Mouse (Mus musculus): Measurements from ENCODE around the gene Gm11938. TPM values are rescaled to one million over a fixed set of nuclear protein-coding genes. Genes with fewer than 3 reads are reported as not detected.
"Not testable (repeated sequence)": the region's sequence is repeated elsewhere in the genome, so short reads cannot be mapped to it uniquely, and the experiment has no call there.

Gm11938 gene
- polyA plus RNA-seq (2015; fragmentation: Nextera tagmentation; extraction: Ambion mirVana), result not detected in 2 replicates

DNA sequence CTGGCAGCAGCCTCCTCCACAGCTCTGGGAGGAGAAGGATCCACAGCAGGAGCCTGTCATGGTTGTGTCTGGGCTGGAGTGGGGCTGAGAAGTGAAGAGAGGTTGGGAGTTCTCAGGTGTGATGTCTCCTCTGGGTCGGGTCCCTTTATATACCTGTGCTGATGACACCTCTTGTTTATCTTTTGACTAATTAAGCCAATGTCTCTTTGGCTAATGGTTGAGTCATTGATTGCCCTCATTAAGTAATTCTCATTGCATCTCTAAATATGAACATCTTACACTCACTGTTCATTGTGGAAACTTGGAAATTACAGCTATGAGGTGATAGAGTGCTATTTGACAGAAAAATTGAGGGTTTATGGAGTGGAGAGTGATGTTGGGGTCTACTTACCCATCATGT lies at the start of gene Gm11938:
Gene Gm11938 (minus strand): TSS at position 101 of the 400 bp plus-strand sequence.
- not testable (repeated sequence) for DNase-seq (ENCODE audit: low spot score)

- no peak for DNase-seq (ENCODE audit: low spot score)
Measured at GRCm38 (mm10) chr11:99650136-99650535, 47.0 kb upstream of the Gm11938 start, which contains the start of gene Gm11555. Gm11555 (minus strand) TSS chr11:99650236.

DNA sequence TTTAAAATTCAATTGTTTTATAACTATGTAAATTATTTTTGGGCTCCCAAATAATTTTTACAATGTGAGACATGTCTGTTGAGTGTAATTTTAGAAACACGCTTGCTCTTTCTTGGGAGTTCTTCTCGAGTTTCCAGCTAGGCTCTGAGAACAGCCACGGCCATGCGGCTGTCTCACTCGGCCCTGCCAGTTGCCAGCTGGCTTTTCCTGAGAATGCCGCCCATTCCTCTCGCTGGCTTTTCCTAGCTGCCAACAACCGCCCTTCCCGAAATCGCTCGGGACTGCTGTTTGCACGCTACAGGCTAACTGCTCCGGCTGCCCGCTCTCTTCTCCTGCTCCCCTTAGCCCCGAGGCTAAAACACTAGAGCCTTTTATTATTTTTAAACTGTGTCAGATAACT lies 43.3 kb upstream of the Gm11938 start:
- no peak for DNase-seq (ENCODE audit: low spot score)

DNA sequence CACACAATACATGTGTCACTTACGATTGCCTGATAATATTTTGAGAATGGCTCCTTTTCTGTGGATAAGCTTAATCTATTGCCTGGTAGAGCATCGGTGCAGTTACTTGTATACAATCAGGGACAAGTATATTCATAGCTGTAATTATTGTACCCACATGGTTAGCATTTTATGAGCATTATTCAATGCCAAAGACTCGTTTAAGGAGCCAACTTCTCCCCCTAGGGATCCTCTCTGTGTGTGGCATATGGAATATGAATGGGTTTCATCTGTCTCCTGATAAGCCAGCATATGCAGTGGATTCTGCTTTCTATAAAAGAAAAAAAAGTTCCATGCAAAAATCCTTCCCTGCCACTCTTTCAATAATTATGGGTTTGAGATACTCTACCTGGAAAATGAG lies 41.2 kb upstream of the Gm11938 start:
- DNase-seq (ENCODE audit: low spot score), result no peak

DNA sequence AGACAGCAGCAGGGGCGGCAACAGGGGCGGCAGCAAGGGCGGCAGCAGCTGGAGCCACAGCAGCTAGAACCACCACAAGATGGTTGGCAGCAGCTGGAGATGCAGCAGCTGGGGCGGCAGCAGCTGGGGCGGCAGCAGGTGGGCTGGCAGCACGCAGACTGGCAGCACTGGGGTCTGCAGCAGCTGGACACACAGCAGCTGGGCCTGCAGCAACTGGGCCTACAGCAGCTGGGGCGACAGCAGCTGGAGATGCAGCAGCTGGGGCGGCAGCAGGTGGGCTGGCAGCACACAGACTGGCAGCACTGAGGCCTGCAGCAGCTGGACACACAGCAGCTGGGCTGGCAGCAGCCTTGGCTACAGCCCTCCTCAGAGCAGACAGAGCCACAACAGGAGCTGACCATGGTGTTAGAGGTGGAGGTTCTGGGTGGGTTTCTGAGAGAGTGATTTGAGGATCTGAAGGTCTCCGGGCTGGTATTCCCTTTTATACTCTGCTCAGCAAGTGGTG lies 40.6 kb upstream of the Gm11938 start, which contains the start of gene Krtap4-7:
Gene Krtap4-7 (minus strand): TSS at position 455 of the 505 bp plus-strand sequence.
- not testable (repeated sequence) for DNase-seq (ENCODE audit: low spot score)

GRCm38 (mm10) chr11:99640926-99641325 lies 37.8 kb upstream of the Gm11938 start:
- no peak for DNase-seq (ENCODE audit: low spot score)

- no peak for DNase-seq (ENCODE audit: low spot score)
Measured at GRCm38 (mm10) chr11:99637086-99637485, 34.0 kb upstream of the Gm11938 start.

- DNase-seq (ENCODE audit: low spot score), result no peak
Measured at GRCm38 (mm10) chr11:99634653-99635134, 31.6 kb upstream of the Gm11938 start, which contains the start of gene Krtap4-2. Krtap4-2 (minus strand) TSS chr11:99635084.

DNA sequence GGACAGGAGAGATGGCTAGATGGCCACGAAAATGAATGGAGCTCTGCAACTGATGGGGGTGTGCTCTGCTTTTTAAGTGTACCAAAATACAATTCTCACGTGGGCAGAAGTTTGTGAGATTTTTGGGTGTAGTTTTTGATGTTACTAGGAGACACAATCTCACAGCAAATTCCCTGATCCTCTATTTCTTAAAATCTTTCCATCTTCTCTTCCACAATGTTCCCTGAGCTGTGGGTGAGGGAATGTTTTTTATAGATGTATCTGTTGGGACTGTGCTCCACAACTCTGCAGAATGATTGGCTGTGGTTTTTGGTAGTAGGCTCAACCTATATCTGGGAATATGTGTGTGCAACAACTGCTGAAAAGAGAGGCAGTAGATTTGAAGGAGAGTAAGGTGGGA lies 30.2 kb upstream of the Gm11938 start:
- DNase-seq (ENCODE audit: low spot score), result no peak

DNA sequence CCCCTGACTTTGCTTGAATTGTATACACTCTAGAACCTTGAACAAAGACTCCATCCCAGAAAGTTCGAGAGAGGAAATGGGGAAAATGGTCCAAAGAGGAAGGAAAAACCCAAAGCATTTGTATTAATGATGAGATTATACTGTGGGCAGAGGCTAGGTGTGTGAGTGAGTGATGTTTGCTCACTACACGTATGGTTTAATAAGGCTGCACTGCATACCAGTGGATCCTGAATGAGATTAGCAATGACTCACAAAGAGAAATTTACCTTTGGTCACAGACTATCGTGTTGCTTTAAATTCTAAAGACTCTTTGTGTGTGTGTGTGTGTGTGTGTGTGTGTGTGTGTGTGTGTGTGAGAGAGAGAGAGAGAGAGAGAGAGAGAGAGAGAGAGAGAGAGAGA lies 27.8 kb upstream of the Gm11938 start:
- no peak for DNase-seq (ENCODE audit: low spot score)

- no peak for DNase-seq (ENCODE audit: low spot score)
Measured at GRCm38 (mm10) chr11:99628138-99628537, 25.0 kb upstream of the Gm11938 start, which contains the start of gene Krtap4-1. Krtap4-1 (minus strand) TSS chr11:99628238.

GRCm38 (mm10) chr11:99620335-99620734 lies 17.2 kb upstream of the Gm11938 start, which contains the start of gene Gm11562:
Gm11562 (minus strand) TSS chr11:99620435.
- no peak for DNase-seq (ENCODE audit: low spot score)

DNA sequence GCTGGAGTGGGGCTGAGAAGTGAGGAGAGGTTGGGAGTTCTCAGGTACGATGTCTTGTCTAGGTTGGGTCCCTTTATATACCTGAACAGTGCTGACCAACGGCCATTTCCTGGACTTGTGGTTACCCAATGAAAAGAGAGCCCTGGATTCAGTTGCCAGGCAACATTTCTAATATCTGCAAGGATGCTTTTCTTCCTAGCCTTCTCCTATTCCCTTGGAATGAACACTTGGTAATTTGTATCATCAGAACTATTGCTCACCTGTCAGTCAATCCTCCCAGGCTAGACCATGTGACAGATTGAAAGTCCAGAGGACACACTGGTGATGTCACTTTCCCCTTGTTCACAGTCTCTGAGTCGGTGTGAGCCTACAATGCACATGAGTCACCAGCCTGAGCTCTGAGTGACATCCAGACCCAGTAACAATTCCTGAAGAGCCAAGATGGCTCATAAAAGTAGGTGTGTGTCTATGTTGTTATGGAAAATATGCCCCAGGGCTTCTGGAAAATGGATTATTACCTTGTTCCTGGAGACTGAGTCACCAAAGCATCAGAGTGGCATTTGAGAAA lies 11.8 kb upstream of the Gm11938 start, which contains the start of gene Krtap2-4:
Gene Krtap2-4 (minus strand): TSS at position 51 of the 568 bp plus-strand sequence.
- DNase-seq (ENCODE audit: low spot score), result no peak

DNA sequence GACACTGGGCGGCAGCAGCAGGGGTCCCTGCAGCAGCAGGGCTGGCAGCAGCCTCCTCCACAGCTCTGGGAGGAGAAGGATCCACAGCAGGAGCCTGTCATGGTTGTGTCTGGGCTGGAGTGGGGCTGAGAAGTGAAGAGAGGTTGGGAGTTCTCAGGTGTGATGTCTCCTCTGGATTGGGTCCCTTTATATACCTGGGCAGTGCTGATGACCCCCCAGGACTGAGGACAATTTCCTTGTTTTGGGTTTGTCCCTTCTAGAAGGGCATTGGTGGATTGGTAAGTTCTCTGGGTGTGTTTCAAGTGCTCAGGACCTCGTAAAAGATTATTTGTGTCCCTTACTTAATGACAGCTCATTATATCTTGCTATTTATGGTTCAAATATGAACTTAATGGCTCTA lies 7.0 kb upstream of the Gm11938 start, which contains the start of gene Gm11937:
Gene Gm11937 (minus strand): TSS at position 101 of the 400 bp plus-strand sequence.
- not testable (repeated sequence) for DNase-seq (ENCODE audit: low spot score)

- no peak for DNase-seq (ENCODE audit: low spot score)
Measured at GRCm38 (mm10) chr11:99609126-99609525, 6.0 kb upstream of the Gm11938 start.

GRCm38 (mm10) chr11:99597742-99598141 lies 5.4 kb downstream of the Gm11938 start, which contains the start of gene Krtap9-3:
Krtap9-3 (minus strand) TSS chr11:99598105.
- DNase-seq (ENCODE audit: low spot score), result not testable (repeated sequence)

DNA sequence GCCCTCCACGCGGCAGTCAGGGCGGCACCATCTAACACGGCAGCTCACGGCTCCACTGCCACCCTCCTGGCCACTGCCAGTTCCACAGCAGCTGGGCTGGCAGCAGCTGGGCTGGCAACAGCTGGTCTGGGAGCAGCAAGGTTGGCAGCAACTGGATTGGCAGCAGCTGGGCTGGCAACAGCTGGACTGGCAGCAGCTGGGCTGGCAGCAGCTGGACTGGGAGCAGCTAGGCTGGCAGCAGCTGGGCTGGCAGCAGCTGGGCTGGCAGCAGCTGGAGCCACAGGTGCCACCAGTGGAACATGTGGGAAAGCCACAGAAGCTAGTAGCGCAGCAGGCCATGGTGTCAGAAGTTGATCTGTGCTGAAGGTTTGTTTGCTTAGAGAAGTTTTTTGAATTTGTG lies 12.1 kb downstream of the Gm11938 start, which contains the start of gene Krtap1-3:
Gene Krtap1-3 (minus strand): TSS at position 359 of the 400 bp plus-strand sequence.
- DNase-seq (ENCODE audit: low spot score), result no peak

GRCm38 (mm10) chr11:99585096-99585495 lies 18.0 kb downstream of the Gm11938 start:
- DNase-seq (ENCODE audit: low spot score), result no peak

DNA sequence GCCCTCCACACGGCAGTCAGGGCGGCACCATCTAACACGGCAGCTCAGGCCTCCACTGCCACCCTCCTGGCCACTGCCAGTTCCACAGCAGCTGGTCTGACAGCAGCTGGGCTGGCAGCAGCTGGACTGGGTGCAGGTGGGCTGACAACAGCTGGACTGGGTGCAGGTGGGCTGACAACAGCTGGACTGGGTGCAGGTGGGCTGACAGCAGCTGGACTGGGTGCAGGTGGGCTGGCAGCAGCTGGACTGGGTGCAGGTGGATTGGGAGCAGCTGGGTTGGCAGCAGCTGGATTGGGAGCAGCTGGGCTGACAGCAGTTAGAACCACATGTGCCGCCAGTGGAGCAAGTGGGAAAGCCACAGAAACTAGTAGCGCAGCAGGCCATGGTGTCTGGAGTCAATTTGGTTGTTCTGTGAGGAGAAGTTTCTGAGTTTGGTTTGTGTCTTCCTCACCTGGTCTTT lies 19.8 kb downstream of the Gm11938 start, which contains the start of gene Krtap1-4:
Gene Krtap1-4 (minus strand): TSS at position 410 of the 460 bp plus-strand sequence.
- DNase-seq (ENCODE audit: low spot score), result no peak

GRCm38 (mm10) chr11:99581564-99581963 lies 21.5 kb downstream of the Gm11938 start:
- DNase-seq (ENCODE audit: low spot score), result no peak

GRCm38 (mm10) chr11:99581051-99581450 lies 22.1 kb downstream of the Gm11938 start:
- no peak for DNase-seq (ENCODE audit: low spot score)

DNA sequence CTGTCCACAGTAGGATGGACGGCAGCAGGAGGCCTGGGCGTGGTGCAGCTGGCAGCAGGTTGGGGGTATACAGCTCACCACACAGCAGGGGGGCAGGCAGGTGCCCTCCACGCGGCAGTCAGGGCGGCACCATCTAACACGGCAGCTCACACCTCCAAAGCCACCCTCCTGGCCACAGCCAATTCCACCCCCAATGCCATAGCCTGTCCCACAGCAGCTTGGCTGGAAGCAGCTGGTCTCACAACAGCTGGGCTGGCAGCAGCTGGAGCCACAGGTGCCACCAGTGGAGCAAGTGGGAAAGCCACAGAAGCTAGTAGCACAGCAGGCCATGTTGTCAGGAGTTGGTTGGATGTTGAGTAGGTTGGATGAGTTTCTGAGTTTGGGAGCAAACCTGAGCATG lies 22.5 kb downstream of the Gm11938 start, which contains the start of gene Krtap1-5:
Gene Krtap1-5 (minus strand): TSS at position 381 of the 400 bp plus-strand sequence.
- no peak for DNase-seq (ENCODE audit: low spot score)

Measured in thymus, postnatal 0 days (tissue).